Mouse (Mus musculus) stomach, embryonic 16.5 days (tissue): ENCODE measurements around the gene Tec. TPM values are rescaled to one million over a fixed set of nuclear protein-coding genes. Genes with fewer than 3 reads are reported as not detected.

ENCODE experiments used
- ATAC-seq: fragments of 200-750 bp; cut with Nextera tagmentation; 2 replicates; pipeline ENCODE4 v1.8.0; 2017; ENCODE audit warnings: moderate number of reproducible peaks, moderate TSS enrichment; ENCODE audit not compliant: insufficient read depth, low FRiP score
- H3K27ac ChIP-seq: fragments of 300-500 bp; sonication (generic); 2 replicates; pipeline ENCODE4 v1.5.1; 2014; ENCODE audit warnings: low read length
- H3K27me3 ChIP-seq: fragments of 300-500 bp; sonication (generic); 2 replicates; pipeline ENCODE4 v1.6.1; 2014; ENCODE audit warnings: low read length, control low read depth, mixed read lengths; ENCODE audit not compliant: control insufficient read depth, insufficient read depth
- H3K36me3 ChIP-seq: fragments of 300-500 bp; sonication (generic); 2 replicates; pipeline ENCODE4 v1.6.1; 2014; ENCODE audit warnings: low read length; ENCODE audit not compliant: control insufficient read depth, insufficient read depth
- H3K4me1 ChIP-seq: fragments of 300-500 bp; sonication (generic); 2 replicates; pipeline ENCODE4 v1.6.1; 2014; ENCODE audit warnings: low read length, control low read depth, mixed read lengths; ENCODE audit not compliant: control insufficient read depth, insufficient read depth
- H3K4me2 ChIP-seq: fragments of 300-500 bp; sonication (generic); 2 replicates; pipeline ENCODE4 v1.6.1; 2014; ENCODE audit warnings: low read depth, low read length, mixed read lengths
- H3K4me3 ChIP-seq: fragments of 300-500 bp; sonication (generic); replicated peaks from 2 replicates; pipeline ENCODE4 v1.5.1; 2014; ENCODE audit warnings: mild to moderate bottlenecking, low read length
- H3K9ac ChIP-seq: fragments of 300-500 bp; sonication (generic); 2 replicates; pipeline ENCODE4 v1.6.1; 2014; ENCODE audit warnings: low read length
- H3K9me3 ChIP-seq: fragments of 300-500 bp; sonication (generic); replicated peaks from 2 replicates; pipeline ENCODE4 v1.6.1; 2016; ENCODE audit warnings: low read length, control low read depth; ENCODE audit not compliant: control insufficient read depth
- WGBS: fragments of 180-500 bp; shearing (Covaris S2); extraction: QIAGEN DNeasy Blood & Tissue Kit; methylation state at CpG from one replicate; pipeline ENCODE4 v1.1.7; 2014; 5-methylcytosine and 5-hydroxymethylcytosine counted together
- polyA plus RNA-seq: library from polyadenylated mRNA; unstranded; fragments of >200 nt; fragmentation: Nextera tagmentation; extraction: Ambion mirVana; gene quantifications from 2 replicates; pipeline ENCODE4 v1.2.1, GENCODE M21; 2015

The Tec gene
- polyA plus RNA-seq, 1 experiment from 2014 or later: 12.5 TPM

GRCm38 (mm10) chr5:72839655-72840054 lies 28.6 kb downstream of the Tec start:
- WGBS: 83% methylated on average over 3 of the region's 3 CpGs
- Histone ChIP-seq H3K4me1 (peaks cover 7% of the 10 kb centered on the region; the same call in 1 of the 2 replicates), H3K9me3 (peaks cover 6% of the 10 kb centered on the region; the same call in 1 of the 2 replicates), H3K27ac (no peak overlapping the region), H3K4me3 (no peak overlapping the region), H3K4me2 (no peak overlapping the region), H3K36me3 (no peaks in the 10 kb centered on the region), H3K9ac (no peak overlapping the region), H3K27me3 (no peaks in the 10 kb centered on the region)
- ATAC-seq: no peak

GRCm38 (mm10) chr5:72838976-72839375 lies 29.3 kb downstream of the Tec start:
- ATAC-seq: no peak
- no peak overlapping the region for H3K4me3 ChIP-seq
- 45% methylated on average over 2 of the region's 2 CpGs for WGBS

GRCm38 (mm10) chr5:72835656-72836055 lies 32.6 kb downstream of the Tec start:
- ATAC-seq: no peak
- H3K27ac ChIP-seq: no peak overlapping the region
- no peak overlapping the region for H3K4me3 ChIP-seq
- H3K4me1 ChIP-seq: 0 out of 2 replicates have a peak, but pooled peaks cover 2% of the 10 kb centered on the region
- 94% methylated on average over 3 of the region's 3 CpGs for WGBS
- H3K9ac ChIP-seq: no peak overlapping the region
- no peaks in the 10 kb centered on the region for H3K36me3 ChIP-seq
- no peaks in the 10 kb centered on the region for H3K27me3 ChIP-seq
- no peak overlapping the region for H3K4me2 ChIP-seq
- peaks cover under 1% of the 10 kb centered on the region; the same call in 1 of the 2 replicates for H3K9me3 ChIP-seq

More at GRCm38 (mm10) chr5:72838976-72839375, 29.3 kb downstream of the Tec start:
- no peak overlapping the region for H3K9ac ChIP-seq
- H3K4me2 ChIP-seq: no peak overlapping the region
- H3K27me3 ChIP-seq: no peaks in the 10 kb centered on the region
- no peaks in the 10 kb centered on the region for H3K36me3 ChIP-seq
- peaks cover 6% of the 10 kb centered on the region; the same call in 1 of the 2 replicates for H3K9me3 ChIP-seq
- peaks cover 3% of the 10 kb centered on the region; the same call in 1 of the 2 replicates for H3K4me1 ChIP-seq
- H3K27ac ChIP-seq: no peak overlapping the region

- Histone ChIP-seq H3K9ac (no peak overlapping the region), H3K36me3 (no peaks in the 10 kb centered on the region), H3K9me3 (no peaks in the 10 kb centered on the region; the same call in 1 of the 2 replicates), H3K4me3 (no peak overlapping the region), H3K4me1 (0 out of 2 replicates have a peak, but pooled peaks cover 2% of the 10 kb centered on the region), H3K4me2 (no peak overlapping the region), H3K27me3 (no peaks in the 10 kb centered on the region), H3K27ac (no peak overlapping the region)
- no peak for ATAC-seq
- WGBS: 72% methylated on average over 15 of the region's 15 CpGs
Observed at GRCm38 (mm10) chr5:72832904-72833765, 35.1 kb downstream of the Tec start.

GRCm38 (mm10) chr5:72832191-72832590 lies 36.1 kb downstream of the Tec start:
- H3K27ac ChIP-seq: no peak overlapping the region

GRCm38 (mm10) chr5:72830988-72831610 lies 37.2 kb downstream of the Tec start:
- no peaks in the 10 kb centered on the region for H3K27me3 ChIP-seq
- H3K9ac ChIP-seq: no peak overlapping the region
- 0 out of 2 replicates have a peak, but pooled peaks cover 2% of the 10 kb centered on the region for H3K4me1 ChIP-seq
- no peak overlapping the region for H3K27ac ChIP-seq
- no peaks in the 10 kb centered on the region for H3K36me3 ChIP-seq
- WGBS: 82% methylated on average over 5 of the region's 5 CpGs
- no peaks in the 10 kb centered on the region for H3K9me3 ChIP-seq
- ATAC-seq: no peak
- H3K4me3 ChIP-seq: no peak overlapping the region
- no peak overlapping the region for H3K4me2 ChIP-seq

More at GRCm38 (mm10) chr5:72832191-72832590, 36.1 kb downstream of the Tec start:
- WGBS: 88% methylated on average over 7 of the region's 7 CpGs
- no peaks in the 10 kb centered on the region for H3K36me3 ChIP-seq
- H3K4me3 ChIP-seq: no peak overlapping the region
- H3K9me3 ChIP-seq: no peaks in the 10 kb centered on the region; the same call in 1 of the 2 replicates
- H3K9ac ChIP-seq: no peak overlapping the region
- H3K4me1 ChIP-seq: 0 out of 2 replicates have a peak, but pooled peaks cover 2% of the 10 kb centered on the region
- H3K4me2 ChIP-seq: no peak overlapping the region
- no peak for ATAC-seq
- no peaks in the 10 kb centered on the region for H3K27me3 ChIP-seq

- no peaks in the 10 kb centered on the region for H3K4me1 ChIP-seq
- H3K9ac ChIP-seq: no peak overlapping the region
- H3K4me2 ChIP-seq: no peak overlapping the region
- 82% methylated on average over 7 of the region's 7 CpGs for whole genome bisulfite sequencing
- H3K27me3 ChIP-seq: no peaks in the 10 kb centered on the region
- no peak overlapping the region for H3K4me3 ChIP-seq
- H3K9me3 ChIP-seq: no peaks in the 10 kb centered on the region
- H3K27ac ChIP-seq: no peak overlapping the region
- no peaks in the 10 kb centered on the region for H3K36me3 ChIP-seq
- no peak for ATAC-seq
Observed at GRCm38 (mm10) chr5:72829506-72830067, 38.7 kb downstream of the Tec start.

- ATAC-seq: no peak
- H3K27me3 ChIP-seq: no peaks in the 10 kb centered on the region
- H3K4me1 ChIP-seq: no peaks in the 10 kb centered on the region
- H3K27ac ChIP-seq: no peak overlapping the region
- 18% methylated on average over 1 of the region's 1 CpGs for WGBS
- no peaks in the 10 kb centered on the region for H3K36me3 ChIP-seq
- H3K9ac ChIP-seq: no peak overlapping the region
- H3K9me3 ChIP-seq: no peaks in the 10 kb centered on the region
- H3K4me2 ChIP-seq: no peak overlapping the region
- no peak overlapping the region for H3K4me3 ChIP-seq
Observed at GRCm38 (mm10) chr5:72828401-72828800, 39.9 kb downstream of the Tec start.

- 90% methylated on average over 5 of the region's 5 CpGs for WGBS
- no peak overlapping the region for H3K27ac ChIP-seq
- H3K4me3 ChIP-seq: no peak overlapping the region
- H3K27me3 ChIP-seq: no peaks in the 10 kb centered on the region
- no peaks in the 10 kb centered on the region for H3K9me3 ChIP-seq
- ATAC-seq: no peak
- H3K36me3 ChIP-seq: no peaks in the 10 kb centered on the region
- H3K4me2 ChIP-seq: no peak overlapping the region
- no peak overlapping the region for H3K9ac ChIP-seq
- no peaks in the 10 kb centered on the region for H3K4me1 ChIP-seq
Observed at GRCm38 (mm10) chr5:72827435-72827834, 40.8 kb downstream of the Tec start.
